Mouse (Mus musculus): Measurements from ENCODE around the gene Edaradd. TPM values are rescaled to one million over a fixed set of nuclear protein-coding genes. Genes with fewer than 3 reads are reported as not detected.

Gene Edaradd
- polyA plus RNA-seq, 1 experiment: 0.55 TPM

GRCm38 (mm10) chr13:12519371-12519770, 867 bp downstream of the Edaradd start:
- peak overlapping the region; percentile 35; the same call in 1 of the 2 replicates for H3K4me3 ChIP-seq (ENCODE audit: insufficient read depth, low read depth, low read length)
- DNase-seq: no peak
- no peak for TF ChIP-seq POLR2A (IDR thresholded peaks at IDR 0.05; ENCODE audit: low read depth, low read length)
- TF ChIP-seq CTCF (conservative IDR thresholded peaks at IDR 0.05; ENCODE audit: insufficient read depth, insufficient read length, low read depth, low read length): no peak
- H3K36me3 ChIP-seq (ENCODE audit: control insufficient read depth, insufficient read depth, low read length): no peaks in the 10 kb centered on the region
- no peaks in the 10 kb centered on the region for H3K27me3 ChIP-seq (replicated peaks; ENCODE audit: control insufficient read depth, insufficient read depth, low read length)
- 7% methylated on average over 18 of the region's 18 CpGs for WGBS
- no peak overlapping the region for H3K27ac ChIP-seq (ENCODE audit: insufficient read depth, low read depth, low read length)
- no peaks in the 10 kb centered on the region for H3K4me1 ChIP-seq (ENCODE audit: control insufficient read depth, insufficient read depth, low read length)

GRCm38 (mm10) chr13:12511189-12511965, 8.9 kb downstream of the Edaradd start:
- WGBS: 67% methylated on average over 9 of the region's 9 CpGs
- no peak for DNase-seq
- H3K27ac ChIP-seq (ENCODE audit: insufficient read depth, low read depth, low read length): no peak overlapping the region
- H3K4me1 ChIP-seq (ENCODE audit: control insufficient read depth, insufficient read depth, low read length): no peaks in the 10 kb centered on the region
- no peaks in the 10 kb centered on the region for H3K36me3 ChIP-seq (ENCODE audit: control insufficient read depth, insufficient read depth, low read length)
- TF ChIP-seq POLR2A (IDR thresholded peaks at IDR 0.05; ENCODE audit: low read depth, low read length) (no peak), CTCF (conservative IDR thresholded peaks at IDR 0.05; ENCODE audit: insufficient read depth, insufficient read length, low read depth, low read length) (no peak)
- H3K27me3 ChIP-seq (replicated peaks; ENCODE audit: control insufficient read depth, insufficient read depth, low read length): no peaks in the 10 kb centered on the region
- H3K4me3 ChIP-seq (ENCODE audit: insufficient read depth, low read depth, low read length): no peak overlapping the region

- H3K4me3 ChIP-seq (ENCODE audit: insufficient read depth, low read depth, low read length): no peak overlapping the region
- H3K27me3 ChIP-seq (replicated peaks; ENCODE audit: control insufficient read depth, insufficient read depth, low read length): no peaks in the 10 kb centered on the region
- no peak for TF ChIP-seq CTCF (conservative IDR thresholded peaks at IDR 0.05; ENCODE audit: insufficient read depth, insufficient read length, low read depth, low read length)
- TF ChIP-seq POLR2A (IDR thresholded peaks at IDR 0.05; ENCODE audit: low read depth, low read length): no peak
- H3K27ac ChIP-seq (ENCODE audit: insufficient read depth, low read depth, low read length): no peak overlapping the region
- H3K36me3 ChIP-seq (ENCODE audit: control insufficient read depth, insufficient read depth, low read length): no peaks in the 10 kb centered on the region
- no peak for DNase-seq
- H3K4me1 ChIP-seq (ENCODE audit: control insufficient read depth, insufficient read depth, low read length): no peaks in the 10 kb centered on the region
- 80% methylated on average over 6 of the region's 6 CpGs for WGBS
Measured at GRCm38 (mm10) chr13:12510032-12510431, 10.2 kb downstream of the Edaradd start.

- no peak for DNase-seq
- no peak overlapping the region for H3K27ac ChIP-seq (ENCODE audit: insufficient read depth, low read depth, low read length)
- no peaks in the 10 kb centered on the region for H3K4me1 ChIP-seq (ENCODE audit: control insufficient read depth, insufficient read depth, low read length)
- no peaks in the 10 kb centered on the region for H3K36me3 ChIP-seq (ENCODE audit: control insufficient read depth, insufficient read depth, low read length)
- no peak overlapping the region for H3K4me3 ChIP-seq (ENCODE audit: insufficient read depth, low read depth, low read length)
- no peaks in the 10 kb centered on the region for H3K27me3 ChIP-seq (replicated peaks; ENCODE audit: control insufficient read depth, insufficient read depth, low read length)
- TF ChIP-seq POLR2A (IDR thresholded peaks at IDR 0.05; ENCODE audit: low read depth, low read length): no peak
- no peak for TF ChIP-seq CTCF (conservative IDR thresholded peaks at IDR 0.05; ENCODE audit: insufficient read depth, insufficient read length, low read depth, low read length)
- WGBS: 95% methylated on average over 6 of the region's 6 CpGs
Measured at GRCm38 (mm10) chr13:12507426-12507825, 12.8 kb downstream of the Edaradd start.

- Histone ChIP-seq H3K4me1 (ENCODE audit: control insufficient read depth, insufficient read depth, low read length) (no peaks in the 10 kb centered on the region), H3K4me3 (ENCODE audit: insufficient read depth, low read depth, low read length) (no peak overlapping the region), H3K27ac (ENCODE audit: insufficient read depth, low read depth, low read length) (no peak overlapping the region), H3K36me3 (ENCODE audit: control insufficient read depth, insufficient read depth, low read length) (no peaks in the 10 kb centered on the region), H3K27me3 (replicated peaks; ENCODE audit: control insufficient read depth, insufficient read depth, low read length) (no peaks in the 10 kb centered on the region)
- DNase-seq: no peak
- 82% methylated on average over 3 of the region's 3 CpGs for WGBS
- TF ChIP-seq POLR2A (IDR thresholded peaks at IDR 0.05; ENCODE audit: low read depth, low read length) (no peak), CTCF (conservative IDR thresholded peaks at IDR 0.05; ENCODE audit: insufficient read depth, insufficient read length, low read depth, low read length) (no peak)
Measured at GRCm38 (mm10) chr13:12505359-12505758, 14.9 kb downstream of the Edaradd start.

GRCm38 (mm10) chr13:12503238-12503751, 16.9 kb downstream of the Edaradd start:
- no peak for DNase-seq
- Histone ChIP-seq H3K27ac (ENCODE audit: insufficient read depth, low read depth, low read length) (no peak overlapping the region), H3K36me3 (ENCODE audit: control insufficient read depth, insufficient read depth, low read length) (no peaks in the 10 kb centered on the region), H3K4me3 (ENCODE audit: insufficient read depth, low read depth, low read length) (no peak overlapping the region), H3K4me1 (ENCODE audit: control insufficient read depth, insufficient read depth, low read length) (no peaks in the 10 kb centered on the region), H3K27me3 (replicated peaks; ENCODE audit: control insufficient read depth, insufficient read depth, low read length) (no peaks in the 10 kb centered on the region)
- WGBS: 68% methylated on average over 11 of the region's 11 CpGs
- TF ChIP-seq POLR2A (IDR thresholded peaks at IDR 0.05; ENCODE audit: low read depth, low read length): no peak

- no peak overlapping the region for H3K4me3 ChIP-seq (ENCODE audit: insufficient read depth, low read depth, low read length)
- no peaks in the 10 kb centered on the region for H3K36me3 ChIP-seq (ENCODE audit: control insufficient read depth, insufficient read depth, low read length)
- H3K4me1 ChIP-seq (ENCODE audit: control insufficient read depth, insufficient read depth, low read length): no peaks in the 10 kb centered on the region
- WGBS: 62% methylated on average over 4 of the region's 4 CpGs
- no peak overlapping the region for H3K27ac ChIP-seq (ENCODE audit: insufficient read depth, low read depth, low read length)
- DNase-seq: no peak
- TF ChIP-seq POLR2A (IDR thresholded peaks at IDR 0.05; ENCODE audit: low read depth, low read length) (no peak), CTCF (conservative IDR thresholded peaks at IDR 0.05; ENCODE audit: insufficient read depth, insufficient read length, low read depth, low read length) (no peak)
- no peaks in the 10 kb centered on the region for H3K27me3 ChIP-seq (replicated peaks; ENCODE audit: control insufficient read depth, insufficient read depth, low read length)
Measured at GRCm38 (mm10) chr13:12502665-12503237, 17.5 kb downstream of the Edaradd start.

All from kidney, adult 2 months (tissue).